Mouse (Mus musculus) hindbrain, embryonic 10.5 days (tissue): ENCODE data around the gene Lrr1. TPM values are rescaled to one million over a fixed set of nuclear protein-coding genes. Genes with fewer than 3 reads are reported as not detected.

Experiments
- DNase-seq: peaks from one replicate; pipeline ENCODE4 v3.0.0-alpha.2; 2017; ENCODE audit warnings: low spot score
- H3K27ac ChIP-seq: fragments of 300-500 bp; sonication (generic); 2 replicates; pipeline ENCODE4 v1.5.1; 2016; ENCODE audit warnings: mild to moderate bottlenecking, moderate library complexity
- H3K27me3 ChIP-seq: fragments of 300-500 bp; sonication (generic); 2 replicates; pipeline ENCODE4 v1.6.1; 2016; ENCODE audit warnings: mild to moderate bottlenecking; ENCODE audit not compliant: poor library complexity, insufficient read depth, severe bottlenecking
- H3K36me3 ChIP-seq: fragments of 300-500 bp; sonication (generic); 2 replicates; pipeline ENCODE4 v1.6.1; 2016; ENCODE audit warnings: mild to moderate bottlenecking, moderate library complexity
- H3K4me1 ChIP-seq: fragments of 300-500 bp; sonication (generic); replicated peaks from 2 replicates; pipeline ENCODE4 v1.6.1; 2016; ENCODE audit warnings: mild to moderate bottlenecking
- H3K4me3 ChIP-seq: fragments of 300-500 bp; sonication (generic); 2 replicates; pipeline ENCODE4 v1.5.1; 2016; ENCODE audit warnings: mild to moderate bottlenecking, moderate library complexity
- H3K9me3 ChIP-seq: fragments of 300-500 bp; sonication (generic); 2 replicates; pipeline ENCODE4 v1.6.1; 2016; ENCODE audit warnings: mild to moderate bottlenecking, moderate library complexity
- WGBS: fragments of 180-500 bp; shearing (Covaris S2); methylation state at CpG from one replicate; pipeline ENCODE4 v1.1.7; 2016; 5-methylcytosine and 5-hydroxymethylcytosine counted together
- polyA plus RNA-seq: library from polyadenylated mRNA; unstranded; fragments of >200 nt; fragmentation: Nextera tagmentation; extraction: Ambion mirVana; gene quantifications from 2 replicates; pipeline ENCODE4 v1.2.1, GENCODE M21; 2016

Gene Lrr1
- polyA plus RNA-seq, 1 experiment from 2014 or later = 28.3 TPM

DNA sequence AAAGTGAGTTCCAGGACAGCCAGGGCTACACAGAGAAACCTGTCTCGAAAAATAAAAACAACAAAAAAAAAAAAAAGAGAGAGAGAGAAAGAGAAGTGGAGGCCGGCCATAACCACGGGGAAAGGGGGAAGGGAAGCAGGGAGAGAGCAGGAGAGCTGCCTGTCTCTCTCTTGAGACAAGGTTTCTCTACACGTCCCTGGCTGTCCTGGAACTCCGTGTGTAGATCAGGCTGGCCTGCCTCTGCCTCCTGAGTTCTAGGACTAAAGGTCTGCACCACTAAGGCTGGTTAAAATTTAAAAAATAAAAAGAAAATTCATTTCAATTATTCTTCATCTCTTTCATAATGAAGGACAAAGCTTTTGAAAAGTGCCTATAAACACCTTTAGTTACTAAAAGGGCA lies 22.8 kb downstream of the Lrr1 start:
- H3K36me3 ChIP-seq = peaks cover 62% of the 10 kb centered on the region
- no peak overlapping the region for H3K27ac ChIP-seq
- no peak for DNase-seq
- peaks cover 23% of the 10 kb centered on the region for H3K4me1 ChIP-seq
- H3K4me3 ChIP-seq = no peak overlapping the region
- H3K27me3 ChIP-seq = no peaks in the 10 kb centered on the region
- no peaks in the 10 kb centered on the region for H3K9me3 ChIP-seq
- WGBS = 93% methylated on average over 5 of the region's 5 CpGs

- WGBS = 96% methylated on average over 2 of the region's 2 CpGs
- H3K9me3 ChIP-seq = no peaks in the 10 kb centered on the region
- H3K4me3 ChIP-seq = no peak overlapping the region
- peaks cover 52% of the 10 kb centered on the region for H3K36me3 ChIP-seq
- no peak for DNase-seq
- H3K27me3 ChIP-seq = no peaks in the 10 kb centered on the region
- peaks cover 15% of the 10 kb centered on the region for H3K4me1 ChIP-seq
- no peak overlapping the region for H3K27ac ChIP-seq
These were observed 24.0 kb downstream of the Lrr1 start for GRCm38 (mm10) chr12:69192637-69193036.

- peaks cover 31% of the 10 kb centered on the region for H3K4me1 ChIP-seq
- peaks cover 42% of the 10 kb centered on the region for H3K36me3 ChIP-seq
- peak; percentile 78 for DNase-seq
- no peaks in the 10 kb centered on the region for H3K27me3 ChIP-seq
- H3K9me3 ChIP-seq = no peaks in the 10 kb centered on the region
- WGBS = under 1% methylated on average over 75 of the region's 75 CpGs
- H3K27ac ChIP-seq = peak within 1 kb of the TSS; percentile 93
- peak within 1 kb of the TSS; percentile 92 for H3K4me3 ChIP-seq
These were observed 28.1 kb downstream of the Lrr1 start, which contains the start of gene Gm49383 for GRCm38 (mm10) chr12:69196444-69197377. Gene Gm49383 (minus strand): TSS chr12:69197104.

DNA sequence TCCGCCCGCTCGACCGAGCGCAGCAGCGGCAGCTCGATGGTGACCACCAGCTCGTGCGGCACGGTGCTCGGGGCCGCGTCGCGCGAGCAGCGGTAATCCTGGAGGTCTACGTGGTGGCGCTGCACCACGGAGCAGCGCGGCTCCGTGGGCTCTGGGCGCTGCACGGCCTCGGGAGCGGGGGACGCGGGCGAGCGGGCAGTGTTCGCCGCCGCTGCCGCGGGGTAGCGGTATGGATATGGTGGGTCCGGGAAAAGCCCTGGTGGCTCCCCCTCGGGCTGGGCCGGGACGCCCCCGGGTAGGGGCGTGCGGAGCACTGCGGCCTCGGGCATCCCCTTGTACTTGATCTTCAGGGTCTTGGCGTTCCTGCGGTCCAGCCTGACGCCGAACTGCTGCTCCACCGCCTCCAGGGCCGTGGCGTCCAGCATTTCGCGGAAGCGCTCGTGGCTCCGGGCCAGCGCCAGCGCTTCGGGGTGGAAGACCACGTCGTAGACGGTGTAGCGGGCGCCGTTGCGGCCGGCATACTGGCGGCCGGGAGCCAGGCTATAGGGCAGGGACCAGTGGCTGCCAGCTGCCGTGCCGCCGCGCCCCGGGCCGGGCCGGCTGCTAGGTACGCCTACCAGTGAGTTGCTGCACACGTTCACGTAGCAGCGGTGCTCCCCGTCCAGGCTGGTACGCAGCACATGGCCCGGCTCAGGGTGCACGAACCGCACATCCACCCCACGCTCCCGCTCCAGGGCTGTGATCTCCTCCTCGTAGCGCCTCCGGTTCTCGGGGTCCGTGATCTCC lies 29.0 kb downstream of the Lrr1 start:
- no peaks in the 10 kb centered on the region for H3K9me3 ChIP-seq
- H3K4me3 ChIP-seq = peak overlapping the region; percentile 92
- peak; percentile 66 for DNase-seq
- peaks cover 42% of the 10 kb centered on the region for H3K36me3 ChIP-seq
- no peaks in the 10 kb centered on the region for H3K27me3 ChIP-seq
- H3K4me1 ChIP-seq = peaks cover 31% of the 10 kb centered on the region
- under 1% methylated on average over 94 of the region's 94 CpGs for WGBS
- peak overlapping the region; percentile 93 for H3K27ac ChIP-seq

DNA sequence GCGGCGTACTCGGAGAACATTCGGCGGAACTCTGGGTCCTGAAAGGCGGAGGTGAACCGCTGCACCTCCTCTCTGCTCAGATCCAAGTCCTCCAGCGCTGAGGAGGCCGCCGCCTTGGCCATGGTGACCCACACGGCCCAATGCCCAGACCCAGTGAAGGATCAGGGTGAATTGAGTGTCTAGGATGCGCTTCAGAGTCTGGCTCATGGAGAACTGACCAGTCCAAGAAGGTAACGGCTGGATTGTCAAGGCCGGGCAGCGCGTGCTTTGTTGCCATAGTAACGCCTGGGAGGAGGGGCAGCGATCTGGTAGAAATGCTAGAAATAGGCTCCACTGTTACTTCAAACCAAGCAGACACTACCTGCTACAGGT lies 29.5 kb downstream of the Lrr1 start, which contains the start of gene Dnaaf2:
Gene Dnaaf2, minus strand, starts transcription at position 266 of the 372 bp plus-strand sequence.
- DNase-seq = peak; percentile 84
- Histone ChIP-seq H3K4me1 (peaks cover 31% of the 10 kb centered on the region), H3K4me3 (peak within 1 kb of the TSS; percentile 92), H3K27ac (peak within 1 kb of the TSS; percentile 93), H3K27me3 (no peaks in the 10 kb centered on the region), H3K36me3 (peaks cover 42% of the 10 kb centered on the region), H3K9me3 (no peaks in the 10 kb centered on the region)
- whole genome bisulfite sequencing = under 1% methylated on average over 18 of the region's 18 CpGs

- Histone ChIP-seq H3K27ac (no peak overlapping the region), H3K4me1 (peaks cover 31% of the 10 kb centered on the region), H3K36me3 (peaks cover 49% of the 10 kb centered on the region), H3K27me3 (no peaks in the 10 kb centered on the region), H3K9me3 (no peaks in the 10 kb centered on the region), H3K4me3 (peak overlapping the region; percentile 92)
- DNase-seq = no peak
These were observed 30.4 kb downstream of the Lrr1 start for GRCm38 (mm10) chr12:69198985-69199384.

DNA sequence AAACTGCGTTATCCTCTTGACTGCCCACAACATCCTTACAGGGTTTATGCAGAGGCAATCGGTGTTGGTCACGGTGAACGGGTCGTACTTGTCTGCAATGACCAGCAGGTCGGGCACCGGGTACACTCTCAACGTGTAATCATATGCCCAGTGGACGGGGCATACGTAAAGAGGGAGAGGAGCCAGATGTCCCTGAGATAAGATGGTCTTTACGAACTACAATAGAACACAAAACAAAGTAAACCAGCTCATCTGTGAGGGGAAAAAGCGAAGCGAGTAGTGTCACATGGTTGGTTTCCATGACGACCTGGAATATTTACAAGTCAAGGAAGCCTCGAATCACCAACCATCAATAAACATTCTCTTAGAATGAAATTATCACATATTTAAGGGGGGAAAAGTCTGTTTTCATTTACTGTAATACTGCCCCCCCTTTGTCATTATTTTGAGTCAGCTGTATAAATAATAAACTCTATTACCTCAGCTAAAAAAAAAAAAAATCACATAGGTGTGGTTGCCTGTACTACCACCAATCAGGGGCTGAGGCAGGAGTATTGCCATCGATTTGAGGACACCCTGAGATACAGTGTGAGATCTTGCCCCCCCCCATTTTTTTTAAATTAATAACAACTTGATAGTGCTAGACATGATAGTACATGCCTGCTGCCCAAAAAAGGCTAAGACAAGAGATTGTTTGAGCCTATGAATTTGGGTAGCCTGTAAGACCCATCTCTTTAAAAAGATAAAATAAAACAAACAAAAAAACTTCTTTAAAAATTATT lies 35.6 kb downstream of the Lrr1 start, which contains the start of gene Gm49384:
Gene Gm49384, minus strand, starts transcription at position 216 of the 782 bp plus-strand sequence.
- Histone ChIP-seq H3K27me3 (no peaks in the 10 kb centered on the region), H3K4me1 (peaks cover under 1% of the 10 kb centered on the region; the same call in 1 of the 2 replicates), H3K36me3 (peaks cover 79% of the 10 kb centered on the region), H3K27ac (no peak within 1 kb of the TSS), H3K4me3 (no peak within 1 kb of the TSS), H3K9me3 (no peaks in the 10 kb centered on the region)
- DNase-seq = peak; percentile 13
- WGBS = 82% methylated on average over 16 of the region's 16 CpGs

DNA sequence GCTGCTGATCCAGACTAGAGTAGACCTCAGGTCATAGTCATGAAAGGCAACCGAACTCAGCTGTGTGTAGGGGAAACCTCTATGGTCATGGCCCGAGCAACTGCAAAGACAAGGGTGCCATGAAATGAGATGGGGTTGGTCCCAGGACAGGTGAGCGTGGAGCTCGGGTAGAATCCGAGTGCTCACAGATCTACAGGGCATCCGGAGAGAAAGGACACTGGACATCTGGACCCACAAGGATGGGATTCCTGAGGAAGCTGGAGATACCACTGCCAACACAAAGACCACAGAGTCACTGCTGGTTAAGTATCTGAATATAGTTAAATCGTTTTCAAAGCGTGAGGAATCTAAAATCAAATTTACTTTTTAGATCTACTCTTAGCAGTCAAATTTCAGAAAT lies 38.8 kb downstream of the Lrr1 start:
- no peak for DNase-seq
- H3K27ac ChIP-seq = no peak overlapping the region
- H3K9me3 ChIP-seq = no peaks in the 10 kb centered on the region
- H3K27me3 ChIP-seq = no peaks in the 10 kb centered on the region
- WGBS = 93% methylated on average over 8 of the region's 8 CpGs
- H3K36me3 ChIP-seq = peaks cover 82% of the 10 kb centered on the region
- H3K4me3 ChIP-seq = no peak overlapping the region
- no peaks in the 10 kb centered on the region for H3K4me1 ChIP-seq

- no peak for DNase-seq
- whole genome bisulfite sequencing = 94% methylated on average over 7 of the region's 7 CpGs
- no peak overlapping the region for H3K4me3 ChIP-seq
- peaks cover 82% of the 10 kb centered on the region for H3K36me3 ChIP-seq
- H3K4me1 ChIP-seq = no peaks in the 10 kb centered on the region
- no peaks in the 10 kb centered on the region for H3K9me3 ChIP-seq
- no peak overlapping the region for H3K27ac ChIP-seq
- no peaks in the 10 kb centered on the region for H3K27me3 ChIP-seq
These were observed 39.3 kb downstream of the Lrr1 start for GRCm38 (mm10) chr12:69207926-69208325.

- no peak overlapping the region for H3K4me3 ChIP-seq
- peaks cover 82% of the 10 kb centered on the region for H3K36me3 ChIP-seq
- WGBS = 87% methylated on average over 2 of the region's 2 CpGs
- H3K27ac ChIP-seq = no peak overlapping the region
- no peaks in the 10 kb centered on the region for H3K9me3 ChIP-seq
- no peaks in the 10 kb centered on the region for H3K27me3 ChIP-seq
- no peak for DNase-seq
- no peaks in the 10 kb centered on the region for H3K4me1 ChIP-seq
These were observed 39.9 kb downstream of the Lrr1 start for GRCm38 (mm10) chr12:69208520-69208919.

DNA sequence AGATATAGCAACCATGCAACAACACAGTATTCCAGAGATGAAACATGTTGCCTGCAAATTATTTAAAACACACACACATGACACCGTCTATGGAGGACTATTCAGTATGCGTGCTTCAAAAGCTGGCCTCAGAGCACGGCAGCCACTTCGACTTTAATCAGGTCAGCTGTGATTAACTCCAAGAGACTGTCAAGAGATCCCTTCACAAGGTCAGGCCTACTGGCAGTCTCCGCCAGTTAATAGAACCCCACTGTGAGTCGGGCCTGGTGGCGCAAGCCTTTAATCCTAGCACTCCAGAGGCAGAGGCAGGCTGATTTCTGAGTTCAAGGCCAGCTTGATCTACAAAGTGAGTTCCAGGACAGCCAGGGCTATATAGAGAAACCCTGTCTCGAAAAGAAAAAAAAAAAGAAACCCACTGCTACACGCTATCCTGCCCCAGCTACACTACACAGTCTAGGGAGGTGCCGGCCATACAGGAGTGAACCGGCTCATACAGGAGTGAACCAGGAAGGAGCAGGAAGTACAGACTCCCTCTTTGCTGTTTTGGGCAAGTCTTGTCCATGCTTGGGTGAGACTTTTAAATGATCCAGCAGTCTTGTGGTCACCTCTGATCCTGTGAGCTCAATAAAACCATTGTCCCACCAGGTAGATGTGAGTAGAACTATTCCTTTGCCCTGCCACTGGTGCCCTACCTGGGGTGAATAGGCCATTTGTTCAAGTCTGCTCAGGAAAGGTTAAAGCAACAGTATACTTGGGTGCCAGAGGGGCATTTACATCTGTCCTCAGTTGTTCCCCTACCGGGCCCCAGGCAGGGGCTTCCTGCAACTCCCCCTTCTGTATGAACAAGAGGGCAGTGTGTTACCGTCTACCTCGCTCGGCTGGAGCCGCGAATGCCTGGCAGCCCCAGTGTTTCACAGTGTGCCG lies 41.7 kb downstream of the Lrr1 start:
- H3K27me3 ChIP-seq = no peaks in the 10 kb centered on the region
- H3K4me1 ChIP-seq = no peaks in the 10 kb centered on the region
- H3K9me3 ChIP-seq = no peaks in the 10 kb centered on the region
- no peak for DNase-seq
- H3K27ac ChIP-seq = no peak overlapping the region
- no peak overlapping the region for H3K4me3 ChIP-seq
- peaks cover 95% of the 10 kb centered on the region for H3K36me3 ChIP-seq
- 89% methylated on average over 18 of the region's 18 CpGs for WGBS
